Mouse (Mus musculus): Measurements from ENCODE around the gene Napsa.

Napsa gene

GRCm38 (mm10) chr7:44625241-44626067 lies 53.3 kb downstream of the Napsa start:
- DNase-seq (ENCODE audit: low read depth, low spot score), result no peak

DNA sequence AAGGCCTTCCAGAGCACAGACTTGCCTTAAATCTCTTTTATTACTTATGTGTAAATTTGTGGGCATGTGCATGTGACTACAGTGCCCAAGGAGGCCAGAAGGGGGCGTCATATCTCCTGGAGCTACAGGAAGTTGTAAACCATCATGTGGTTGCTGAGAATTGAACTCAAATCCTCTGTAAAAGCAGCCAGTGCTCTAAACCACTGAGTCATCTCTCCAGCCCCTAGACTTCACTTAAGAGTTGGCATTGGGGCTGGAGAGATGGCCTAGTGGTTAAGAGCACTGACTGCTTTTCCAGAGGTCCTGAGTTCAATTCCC lies 53.8 kb downstream of the Napsa start:
- no peak for DNase-seq (ENCODE audit: low read depth, low spot score)

DNA sequence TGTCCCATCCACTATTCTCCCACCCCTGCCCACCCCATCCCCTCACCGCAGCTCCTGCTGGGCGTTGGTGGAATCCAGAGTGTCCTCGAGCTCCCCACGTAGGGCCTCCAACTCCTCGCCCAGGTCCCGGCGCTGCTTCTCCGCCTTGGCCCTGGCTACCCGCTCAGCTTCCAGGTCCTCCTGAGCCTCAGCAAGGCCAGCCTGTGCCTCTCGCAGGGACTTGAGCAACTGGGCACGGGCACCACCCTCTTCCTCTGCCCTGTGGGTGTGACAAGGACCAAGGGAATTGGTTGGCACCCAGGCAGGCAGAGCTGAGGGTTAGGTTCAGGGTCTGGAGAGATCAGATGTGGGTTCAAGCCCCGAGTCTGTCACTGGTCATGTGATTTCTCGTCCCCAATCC lies 54.8 kb downstream of the Napsa start:
- DNase-seq (ENCODE audit: low read depth, low spot score), result no peak

GRCm38 (mm10) chr7:44628402-44629034 lies 56.3 kb downstream of the Napsa start:
- no peak for DNase-seq (ENCODE audit: low read depth, low spot score)

DNA sequence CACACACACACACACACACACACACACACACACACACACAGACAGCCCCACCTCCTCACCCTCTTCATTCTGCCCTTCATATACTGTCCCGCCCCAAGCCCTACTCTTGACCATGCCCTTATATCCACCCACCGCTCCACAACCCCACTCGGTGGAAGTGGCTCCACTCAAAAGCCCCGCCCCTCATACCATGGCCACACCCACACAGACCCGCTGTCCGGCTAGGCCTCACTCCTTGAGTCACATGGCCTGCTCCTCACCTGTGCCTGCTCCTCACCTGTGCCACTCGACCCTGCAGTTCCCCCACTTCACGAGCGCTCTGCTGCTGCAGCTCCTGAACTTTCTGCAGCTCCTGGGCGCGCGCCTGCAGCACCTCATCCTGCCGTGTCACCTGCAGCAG lies 58.3 kb downstream of the Napsa start:
- no peak for DNase-seq (ENCODE audit: low read depth, low spot score)

GRCm38 (mm10) chr7:44632676-44633075 lies 60.5 kb downstream of the Napsa start:
- no peak for DNase-seq (ENCODE audit: low read depth, low spot score)

DNA sequence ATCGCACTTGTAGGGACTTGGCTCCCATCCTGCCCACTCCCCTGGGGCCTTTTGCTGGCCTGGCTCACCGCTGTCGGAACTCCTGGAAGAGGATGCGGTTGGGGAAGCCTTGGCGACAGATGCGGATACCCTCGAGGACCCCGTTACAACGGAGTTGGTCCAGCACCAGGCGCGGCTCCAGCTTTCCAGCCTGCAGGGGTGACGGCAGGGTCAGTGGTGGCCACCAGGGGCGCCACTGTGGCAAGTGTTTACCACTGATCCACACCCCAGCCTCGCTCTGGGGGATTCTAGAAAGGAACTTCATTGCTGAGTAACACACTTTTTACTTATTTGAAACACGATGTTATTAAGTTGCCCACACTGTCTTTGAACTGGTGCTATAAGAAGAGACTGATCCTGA lies 61.2 kb downstream of the Napsa start:
- no peak for DNase-seq (ENCODE audit: low read depth, low spot score)
